Comparison of ENCODE assay signal across 11 mouse cellular contexts in the genomic region with DNA sequence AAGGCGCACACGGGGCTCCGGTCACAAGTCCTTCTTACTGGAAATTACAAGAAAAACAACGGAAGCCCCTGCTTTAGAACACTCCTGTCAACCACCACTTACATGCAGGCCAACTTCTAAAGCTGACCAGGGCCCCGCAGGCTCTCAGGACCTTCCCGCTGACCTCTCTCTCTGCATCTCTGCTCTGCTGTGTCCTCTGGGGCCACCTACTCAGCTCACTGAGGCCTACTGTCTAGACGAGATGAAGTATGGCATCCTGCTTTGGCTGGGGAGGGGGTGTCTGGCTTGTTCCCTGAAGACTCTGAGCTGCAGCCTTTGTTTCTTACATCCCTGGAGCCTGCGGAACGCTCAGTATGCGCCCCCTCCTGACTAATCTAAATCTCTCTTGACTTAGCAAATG.
DNase-seq lines count a peak whose midpoint lies in the region; ATAC-seq and TF ChIP-seq lines count a peak whose summit lies in the region.
"Had no signal": no experiment of that assay in that cellular context is flagged by ENCODE, and none has a peak within 500 bp of the region (broad histone marks: within the 10 kb centered on the region; RNA-seq: fewer than 3 reads in every experiment).

No protein-coding gene starts in this region.

- no peaks in the 10 kb centered on the region for H3K27me3 ChIP-seq in embryonic facial prominence, embryonic 13.5 days
- H3K27me3 ChIP-seq in intestine, postnatal 0 days (replicated peaks; ENCODE audit: control insufficient read depth, insufficient read depth, low read length) = no peaks in the 10 kb centered on the region
- no peaks in the 10 kb centered on the region for H3K27me3 ChIP-seq in neural tube, embryonic 13.5 days
- H3K27me3 ChIP-seq: Patski had no signal

- no peak overlapping the region for H3K4me3 ChIP-seq in embryonic facial prominence, embryonic 13.5 days
- no peak overlapping the region for H3K4me3 ChIP-seq in intestine, postnatal 0 days (ENCODE audit: low read depth, low read length)
- H3K4me3 ChIP-seq in neural tube, embryonic 13.5 days = no peak overlapping the region

- DNase-seq in kidney, postnatal 14 days = peak; percentile 40
- no peak for DNase-seq in kidney, adult 9 months
- DNase-seq in left cerebral cortex, adult 9 months (ENCODE audit: low spot score in 2 of 2) = no peak
- DNase-seq in cerebellum, postnatal 10 days = no peak
- DNase-seq in ovary, postnatal 10 days (ENCODE audit: low spot score) = no peak
- DNase-seq: cerebellum, adult 8-10 months; thymus, postnatal 4 days had no signal

- H3K4me1 ChIP-seq in embryonic facial prominence, embryonic 13.5 days = peaks cover 59% of the 10 kb centered on the region
- H3K4me1 ChIP-seq in intestine, postnatal 0 days (replicated peaks; ENCODE audit: control insufficient read depth, insufficient read depth, low read length) = no peaks in the 10 kb centered on the region
- peaks cover 21% of the 10 kb centered on the region for H3K4me1 ChIP-seq in neural tube, embryonic 13.5 days (replicated peaks)

- H3K36me3 ChIP-seq in embryonic facial prominence, embryonic 13.5 days = peaks cover 19% of the 10 kb centered on the region
- H3K36me3 ChIP-seq in intestine, postnatal 0 days (ENCODE audit: control insufficient read depth, insufficient read depth) = no peaks in the 10 kb centered on the region
- peaks cover 6% of the 10 kb centered on the region; the same call in 1 of the 2 replicates for H3K36me3 ChIP-seq in neural tube, embryonic 13.5 days

- 0 out of 2 replicates have a peak, but pooled peaks have one; percentile 20 for TF ChIP-seq CTCF in intestine, postnatal 0 days (IDR thresholded peaks at IDR 0.05; ENCODE audit: low read depth)

- peak overlapping the region; percentile 89 for H3K27ac ChIP-seq in embryonic facial prominence, embryonic 13.5 days
- no peak overlapping the region for H3K27ac ChIP-seq in intestine, postnatal 0 days (ENCODE audit: low read depth, low read length)
- peak overlapping the region; percentile 61 for H3K27ac ChIP-seq in neural tube, embryonic 13.5 days (replicated peaks)

- H3K4me2 ChIP-seq in embryonic facial prominence, embryonic 13.5 days = peak overlapping the region; percentile 3; the same call in 1 of the 2 replicates
- H3K4me2 ChIP-seq in intestine, postnatal 0 days (replicated peaks; ENCODE audit: low read depth) = no peak overlapping the region
- no peak overlapping the region for H3K4me2 ChIP-seq in neural tube, embryonic 13.5 days

- H3K9me3 ChIP-seq in embryonic facial prominence, embryonic 13.5 days = no peaks in the 10 kb centered on the region
- no peaks in the 10 kb centered on the region for H3K9me3 ChIP-seq in intestine, postnatal 0 days (ENCODE audit: control insufficient read depth)
- no peaks in the 10 kb centered on the region for H3K9me3 ChIP-seq in neural tube, embryonic 13.5 days

- WGBS in embryonic facial prominence, embryonic 13.5 days = 19% methylated on average over 10 of the region's 10 CpGs
- WGBS in intestine, postnatal 0 days = 51% methylated on average over 10 of the region's 10 CpGs
- 18% methylated on average over 10 of the region's 10 CpGs for WGBS in neural tube, embryonic 13.5 days

- 0 out of 2 replicates have a peak overlapping the region, but pooled peaks have one; percentile 22 for H3K9ac ChIP-seq in embryonic facial prominence, embryonic 13.5 days
- H3K9ac ChIP-seq in intestine, postnatal 0 days (ENCODE audit: low read depth, low read length) = no peak overlapping the region
- H3K9ac ChIP-seq in neural tube, embryonic 13.5 days = 0 out of 2 replicates have a peak overlapping the region, but pooled peaks have one; percentile 39

- ATAC-seq in embryonic facial prominence, embryonic 13.5 days (ENCODE audit: insufficient number of reproducible peaks, insufficient read depth, low FRiP score, low TSS enrichment, low read depth) = no peak
- no peak for ATAC-seq in intestine, postnatal 0 days
- peak; percentile 58; the same call in 1 of the 2 replicates for ATAC-seq in neural tube, embryonic 13.5 days (ENCODE audit: low read depth)
- ATAC-seq: Patski had no signal
